Mouse (Mus musculus): Measurements from ENCODE around the gene Tnfrsf13c. TPM values are rescaled to one million over a fixed set of nuclear protein-coding genes. Genes with fewer than 3 reads are reported as not detected.

The Tnfrsf13c gene
- polyA plus RNA-seq, 1 experiment from 2014 or later, result 0.12 TPM

DNA sequence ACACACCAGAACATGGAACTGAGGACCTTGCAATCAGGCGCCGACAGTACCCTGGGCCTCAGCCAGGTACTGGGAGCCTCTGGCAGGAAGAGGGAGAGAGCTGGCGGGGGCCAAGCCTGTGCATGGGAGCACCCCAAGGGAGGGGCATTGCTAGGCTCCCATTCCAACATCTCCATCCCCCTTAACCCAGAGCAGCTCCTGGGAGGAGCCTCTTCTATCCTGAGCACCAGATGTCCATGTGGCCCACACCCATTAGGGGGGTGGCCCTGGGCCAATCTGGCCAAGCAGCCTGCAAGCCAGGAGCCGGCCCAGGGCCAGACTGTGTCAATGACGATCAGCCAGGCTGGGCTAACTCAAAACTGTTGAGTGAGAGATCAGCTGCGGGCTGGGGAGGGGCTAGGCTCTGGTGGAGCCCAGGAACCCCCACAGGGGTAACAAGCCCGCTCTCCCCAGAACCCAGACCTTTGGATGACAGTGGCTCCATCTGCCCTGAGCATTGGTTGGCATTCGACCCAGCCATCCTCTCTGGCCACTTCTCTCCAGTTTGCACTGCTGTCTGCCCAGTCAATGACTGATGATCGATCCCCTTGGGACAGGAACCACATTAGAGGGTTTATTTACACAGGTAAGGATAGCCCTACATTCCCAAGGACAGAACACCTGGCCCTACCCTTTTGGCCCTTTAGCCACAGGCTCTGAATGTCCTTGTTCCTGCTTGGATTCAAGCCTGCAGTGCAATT lies 17.6 kb downstream of the Tnfrsf13c start:
- Histone ChIP-seq H3K27me3 (peaks cover 68% of the 10 kb centered on the region), H3K27ac (no peak overlapping the region), H3K9me3 (no peaks in the 10 kb centered on the region), H3K4me1 (peaks cover 15% of the 10 kb centered on the region), H3K36me3 (peaks cover 44% of the 10 kb centered on the region), H3K9ac (no peak overlapping the region), H3K4me2 (no peak overlapping the region), H3K4me3 (no peak overlapping the region)
- 40% methylated on average over 9 of the region's 9 CpGs for WGBS
- peak; percentile 72 for ATAC-seq (ENCODE audit: borderline replicate concordance, extremely low read depth, low FRiP score, low TSS enrichment)

DNA sequence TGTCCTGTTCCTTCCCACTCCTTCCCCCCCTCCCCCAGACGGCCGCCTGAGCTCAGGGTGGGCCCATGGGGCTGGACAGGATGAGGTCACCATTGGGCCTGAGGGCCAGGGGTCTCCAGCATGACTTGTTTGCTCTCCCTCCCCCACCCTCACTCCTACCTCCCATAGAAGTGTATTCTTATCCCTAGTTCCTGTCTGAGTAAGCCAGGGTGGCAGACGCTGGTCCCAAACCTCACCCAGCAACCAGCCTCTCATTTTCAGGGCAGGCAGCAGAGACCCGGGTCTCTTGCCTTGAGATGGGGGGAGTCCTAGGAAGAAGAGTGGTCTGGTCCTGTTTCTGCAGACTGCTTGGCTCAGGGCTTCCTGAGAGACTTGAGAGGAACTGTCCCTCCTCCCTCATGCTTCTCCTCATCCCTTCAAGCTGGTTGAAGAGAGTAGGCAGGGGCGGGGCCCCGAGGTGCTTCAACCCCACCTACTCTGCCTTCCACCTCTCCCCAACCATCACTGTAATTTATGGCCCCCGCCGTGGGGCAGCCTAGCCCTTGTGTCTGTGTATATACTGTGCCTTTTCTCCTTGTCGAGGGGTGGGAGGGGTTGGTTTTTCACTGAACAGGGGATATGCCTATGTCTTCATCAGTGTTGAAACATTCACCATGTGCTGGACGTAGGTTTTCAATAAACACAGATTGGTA lies 19.3 kb downstream of the Tnfrsf13c start:
- peaks cover 13% of the 10 kb centered on the region for H3K4me1 ChIP-seq
- H3K9ac ChIP-seq, result no peak overlapping the region
- peaks cover 56% of the 10 kb centered on the region for H3K36me3 ChIP-seq
- H3K4me3 ChIP-seq, result no peak overlapping the region
- 59% methylated on average over 10 of the region's 10 CpGs for WGBS
- no peak overlapping the region for H3K4me2 ChIP-seq
- ATAC-seq (ENCODE audit: borderline replicate concordance, extremely low read depth, low FRiP score, low TSS enrichment), result no peak
- H3K9me3 ChIP-seq, result no peaks in the 10 kb centered on the region
- H3K27ac ChIP-seq, result no peak overlapping the region
- peaks cover 51% of the 10 kb centered on the region for H3K27me3 ChIP-seq

DNA sequence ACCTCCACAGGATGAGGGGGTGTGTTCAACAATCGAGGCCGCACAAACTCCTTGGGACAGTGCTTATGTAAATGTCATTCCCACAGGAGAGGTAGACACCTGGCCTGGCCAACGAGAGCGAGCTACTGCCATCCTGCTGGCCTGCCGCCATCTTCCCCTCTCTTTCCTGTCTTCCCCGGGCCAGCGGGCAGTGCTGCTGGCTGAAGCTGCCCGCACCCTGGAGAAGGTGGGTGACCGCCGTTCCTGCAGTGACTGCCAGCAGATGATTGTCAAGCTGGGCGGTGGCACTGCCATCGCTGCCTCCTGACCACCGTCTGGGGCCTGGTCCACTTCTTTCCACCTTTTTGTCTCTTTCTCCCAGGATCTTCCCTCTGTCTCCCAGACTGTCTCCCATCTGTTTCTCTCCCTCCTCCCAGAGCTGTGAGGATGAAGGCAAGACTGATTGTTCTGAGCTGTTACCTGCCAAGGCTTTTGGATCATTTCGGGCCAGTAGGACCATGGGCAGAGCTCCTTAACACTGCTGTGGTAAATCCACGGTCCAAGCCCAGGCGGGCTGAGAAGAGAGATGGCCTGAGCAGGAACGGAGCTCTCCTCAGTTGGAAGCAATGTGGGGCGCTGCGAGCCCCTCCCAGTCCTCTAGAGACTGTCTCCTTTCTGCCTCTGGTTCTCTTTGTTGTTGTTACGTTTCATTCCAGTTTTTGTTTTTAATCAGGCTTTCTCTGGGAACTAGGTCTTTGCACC lies 20.4 kb downstream of the Tnfrsf13c start:
- Histone ChIP-seq H3K27me3 (peaks cover 41% of the 10 kb centered on the region), H3K4me1 (peaks cover 13% of the 10 kb centered on the region), H3K27ac (no peak overlapping the region), H3K9ac (no peak overlapping the region), H3K4me2 (no peak overlapping the region), H3K9me3 (no peaks in the 10 kb centered on the region), H3K36me3 (peaks cover 67% of the 10 kb centered on the region), H3K4me3 (no peak overlapping the region)
- ATAC-seq (ENCODE audit: borderline replicate concordance, extremely low read depth, low FRiP score, low TSS enrichment), result no peak
- 86% methylated on average over 20 of the region's 20 CpGs for WGBS

DNA sequence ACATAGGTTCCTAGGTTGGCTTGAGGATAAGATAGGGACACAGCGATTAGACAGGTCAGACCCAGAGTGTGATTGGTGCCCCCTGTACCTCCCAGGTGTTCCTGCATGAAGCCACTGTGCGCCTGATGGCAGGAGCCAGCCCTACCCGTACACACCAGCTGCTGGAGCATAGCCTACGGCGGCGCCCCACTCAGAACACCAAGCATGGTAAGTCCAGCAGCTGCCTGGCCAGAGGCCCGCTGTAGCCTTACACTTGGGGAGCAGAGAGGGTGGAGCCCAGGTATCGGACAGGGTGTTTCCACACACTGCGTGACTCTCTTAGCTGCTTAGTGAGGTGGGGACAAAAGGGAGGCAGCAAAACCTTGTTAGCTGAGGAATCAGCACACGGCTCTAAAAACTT lies 21.1 kb downstream of the Tnfrsf13c start:
- no peak overlapping the region for H3K9ac ChIP-seq
- WGBS, result 89% methylated on average over 10 of the region's 10 CpGs
- H3K4me3 ChIP-seq, result no peak overlapping the region
- no peaks in the 10 kb centered on the region for H3K9me3 ChIP-seq
- H3K4me2 ChIP-seq, result no peak overlapping the region
- H3K27me3 ChIP-seq, result peaks cover 34% of the 10 kb centered on the region
- no peak for ATAC-seq (ENCODE audit: borderline replicate concordance, extremely low read depth, low FRiP score, low TSS enrichment)
- peaks cover 13% of the 10 kb centered on the region for H3K4me1 ChIP-seq
- H3K27ac ChIP-seq, result no peak overlapping the region
- H3K36me3 ChIP-seq, result peaks cover 73% of the 10 kb centered on the region

DNA sequence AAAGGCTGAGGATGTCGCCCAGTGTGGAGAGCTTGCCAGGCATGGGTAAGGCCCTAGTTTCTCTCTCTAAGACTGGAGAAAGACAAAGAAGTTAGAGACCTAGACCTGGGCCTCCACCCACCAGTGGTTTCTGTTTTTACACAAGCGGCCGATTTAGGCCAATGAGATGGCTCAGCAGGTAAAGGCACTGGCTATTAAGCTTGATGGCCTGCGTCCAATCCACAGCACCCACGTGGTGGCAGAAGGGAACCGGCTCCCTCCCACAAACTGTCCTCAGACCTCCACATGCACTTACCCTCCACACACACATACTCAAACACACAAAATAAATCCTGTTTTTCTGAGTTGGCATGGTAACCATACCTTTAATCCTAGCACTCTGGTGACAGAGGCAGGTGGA lies 22.1 kb downstream of the Tnfrsf13c start:
- ATAC-seq (ENCODE audit: borderline replicate concordance, extremely low read depth, low FRiP score, low TSS enrichment), result no peak
- WGBS, result 91% methylated on average over 6 of the region's 6 CpGs
- no peak overlapping the region for H3K27ac ChIP-seq

DNA sequence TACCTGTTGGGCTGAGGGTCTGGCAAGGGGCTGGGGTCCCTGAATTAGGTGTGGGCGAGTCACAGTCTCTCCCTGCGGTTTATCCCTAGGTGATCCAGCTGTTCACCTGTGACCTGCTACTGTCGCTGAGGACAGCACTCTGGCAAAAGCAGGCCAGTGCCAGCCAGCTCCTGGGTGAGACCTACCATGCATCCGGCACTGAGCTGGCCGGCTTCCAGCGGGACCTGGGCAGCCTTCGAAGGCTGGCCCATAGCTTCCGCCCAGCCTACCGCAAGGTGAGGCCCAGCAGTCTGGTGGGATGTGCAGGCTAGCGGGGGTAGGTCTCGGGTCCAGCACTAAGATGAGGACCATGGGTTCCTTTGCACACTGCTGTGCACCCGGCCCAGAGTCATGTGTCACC lies 24.6 kb downstream of the Tnfrsf13c start:
- H3K4me1 ChIP-seq, result no peaks in the 10 kb centered on the region
- H3K9ac ChIP-seq, result no peak overlapping the region
- H3K9me3 ChIP-seq, result no peaks in the 10 kb centered on the region
- H3K36me3 ChIP-seq, result peaks cover 93% of the 10 kb centered on the region
- 0 out of 2 replicates have a peak, but pooled peaks have one; percentile 20 for ATAC-seq (ENCODE audit: borderline replicate concordance, extremely low read depth, low FRiP score, low TSS enrichment)
- no peaks in the 10 kb centered on the region for H3K27me3 ChIP-seq
- H3K4me2 ChIP-seq, result no peak overlapping the region
- no peak overlapping the region for H3K4me3 ChIP-seq
- no peak overlapping the region for H3K27ac ChIP-seq
- 88% methylated on average over 12 of the region's 12 CpGs for WGBS

More for the DNA sequence above, 22.1 kb downstream of the Tnfrsf13c start:
- H3K9me3 ChIP-seq, result no peaks in the 10 kb centered on the region
- H3K27me3 ChIP-seq, result peaks cover 24% of the 10 kb centered on the region
- no peak overlapping the region for H3K4me2 ChIP-seq
- H3K4me1 ChIP-seq, result peaks cover 11% of the 10 kb centered on the region
- no peak overlapping the region for H3K4me3 ChIP-seq
- H3K36me3 ChIP-seq, result peaks cover 83% of the 10 kb centered on the region
- H3K9ac ChIP-seq, result no peak overlapping the region

DNA sequence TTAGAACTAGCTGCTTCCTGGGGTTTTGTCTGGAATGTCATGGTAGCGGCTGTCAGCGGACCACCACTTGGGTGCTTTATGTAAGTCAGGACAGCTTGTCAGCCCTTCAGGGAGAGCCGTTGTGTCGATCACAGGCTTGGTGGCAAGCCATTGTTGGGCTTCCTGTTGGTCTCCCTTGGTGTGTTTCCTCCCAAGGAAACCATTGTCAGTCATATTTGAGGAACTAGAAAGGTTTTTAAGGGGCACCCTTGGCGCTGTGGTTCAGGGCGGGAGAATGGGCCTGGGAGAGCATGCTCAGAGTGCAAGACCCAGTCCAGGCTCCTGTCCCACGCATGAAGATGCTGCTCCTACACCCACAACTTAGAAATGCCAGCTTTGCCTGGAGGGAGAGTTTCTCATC lies 25.8 kb downstream of the Tnfrsf13c start:
- Histone ChIP-seq H3K9ac (no peak overlapping the region), H3K27ac (no peak overlapping the region), H3K4me3 (no peak overlapping the region), H3K9me3 (no peaks in the 10 kb centered on the region), H3K36me3 (peaks cover 93% of the 10 kb centered on the region), H3K4me2 (no peak overlapping the region), H3K27me3 (no peaks in the 10 kb centered on the region), H3K4me1 (no peaks in the 10 kb centered on the region)
- no peak for ATAC-seq (ENCODE audit: borderline replicate concordance, extremely low read depth, low FRiP score, low TSS enrichment)
- WGBS, result 88% methylated on average over 7 of the region's 7 CpGs

DNA sequence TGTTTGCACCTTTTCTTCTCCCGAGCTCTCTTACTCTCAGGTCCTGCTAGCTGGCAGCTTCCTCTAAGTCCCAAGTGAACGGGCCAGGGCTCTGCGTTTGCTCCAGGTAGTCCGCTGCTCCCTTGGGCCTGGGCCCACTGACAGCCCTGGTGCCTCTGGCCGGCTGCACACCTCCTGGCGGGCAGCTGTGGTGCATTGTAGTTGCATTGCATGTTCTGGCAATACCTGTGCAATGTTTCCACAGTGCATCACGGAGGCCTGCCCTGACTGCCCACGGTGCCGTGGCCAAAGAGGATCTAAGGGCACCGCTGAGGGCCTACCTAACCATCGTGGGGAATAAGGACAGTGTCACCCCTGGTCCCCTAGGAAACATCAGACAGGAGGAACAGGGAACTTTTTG lies 26.2 kb downstream of the Tnfrsf13c start:
- no peaks in the 10 kb centered on the region for H3K9me3 ChIP-seq
- no peak overlapping the region for H3K4me3 ChIP-seq
- no peak for ATAC-seq (ENCODE audit: borderline replicate concordance, extremely low read depth, low FRiP score, low TSS enrichment)
- H3K27me3 ChIP-seq, result no peaks in the 10 kb centered on the region
- H3K27ac ChIP-seq, result no peak overlapping the region
- H3K36me3 ChIP-seq, result peaks cover 93% of the 10 kb centered on the region
- no peak overlapping the region for H3K9ac ChIP-seq
- no peaks in the 10 kb centered on the region for H3K4me1 ChIP-seq
- H3K4me2 ChIP-seq, result no peak overlapping the region
- WGBS, result 94% methylated on average over 11 of the region's 11 CpGs

DNA sequence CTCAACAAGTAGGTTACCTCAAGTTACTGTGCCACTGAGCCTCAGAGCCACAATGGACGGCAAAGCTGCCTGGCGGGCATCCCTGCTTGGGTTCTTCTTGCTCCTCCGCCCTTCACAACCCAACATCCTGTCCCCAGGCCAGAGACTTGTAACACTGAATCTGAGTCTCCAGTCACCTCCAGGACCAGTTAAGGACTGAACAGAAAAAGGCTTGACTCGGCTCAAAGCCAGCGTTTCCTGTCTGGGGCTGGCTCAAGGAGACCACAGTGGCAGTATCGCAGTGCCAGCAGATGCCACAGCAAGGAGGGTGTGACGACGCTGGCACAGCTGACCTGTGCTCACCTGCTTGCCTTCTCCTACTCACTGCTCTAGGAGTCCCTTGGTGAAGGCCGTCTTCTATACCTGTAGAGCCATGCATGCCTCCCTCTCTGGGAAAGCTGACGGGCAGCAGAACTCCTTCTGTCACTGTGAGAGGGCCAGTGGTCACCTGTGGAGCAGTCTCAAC lies 26.9 kb downstream of the Tnfrsf13c start:
- no peak for ATAC-seq (ENCODE audit: borderline replicate concordance, extremely low read depth, low FRiP score, low TSS enrichment)
- H3K9me3 ChIP-seq, result no peaks in the 10 kb centered on the region
- no peaks in the 10 kb centered on the region for H3K27me3 ChIP-seq
- 95% methylated on average over 10 of the region's 10 CpGs for WGBS
- H3K27ac ChIP-seq, result no peak overlapping the region
- no peak overlapping the region for H3K9ac ChIP-seq
- H3K4me2 ChIP-seq, result no peak overlapping the region
- no peaks in the 10 kb centered on the region for H3K4me1 ChIP-seq
- no peak overlapping the region for H3K4me3 ChIP-seq
- H3K36me3 ChIP-seq, result peaks cover 95% of the 10 kb centered on the region

DNA sequence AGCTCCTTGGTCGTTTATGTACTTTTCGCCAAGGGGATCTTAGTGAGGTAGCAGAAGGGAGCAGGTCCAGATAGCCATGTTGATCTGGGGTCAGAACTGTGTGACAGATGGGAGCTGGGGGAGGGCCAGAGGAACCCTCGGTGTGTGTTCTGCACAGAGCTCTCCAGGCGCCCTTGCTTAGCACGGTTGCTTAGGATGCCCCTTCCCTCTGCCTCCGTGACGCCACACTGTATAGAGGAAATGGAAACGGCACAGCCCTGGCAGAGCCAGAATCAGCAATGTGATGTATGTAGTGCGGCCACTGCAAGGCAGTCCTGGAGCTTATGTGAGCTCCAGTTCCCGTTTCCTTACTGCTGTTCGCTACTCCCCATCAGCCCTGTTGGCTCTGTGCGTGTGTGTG lies 27.9 kb downstream of the Tnfrsf13c start:
- Histone ChIP-seq H3K4me2 (no peak overlapping the region), H3K9me3 (no peaks in the 10 kb centered on the region), H3K27me3 (no peaks in the 10 kb centered on the region), H3K9ac (no peak overlapping the region), H3K27ac (no peak overlapping the region), H3K36me3 (peaks cover 95% of the 10 kb centered on the region), H3K4me3 (no peak overlapping the region), H3K4me1 (no peaks in the 10 kb centered on the region)
- no peak for ATAC-seq (ENCODE audit: borderline replicate concordance, extremely low read depth, low FRiP score, low TSS enrichment)
- 85% methylated on average over 12 of the region's 12 CpGs for whole genome bisulfite sequencing

DNA sequence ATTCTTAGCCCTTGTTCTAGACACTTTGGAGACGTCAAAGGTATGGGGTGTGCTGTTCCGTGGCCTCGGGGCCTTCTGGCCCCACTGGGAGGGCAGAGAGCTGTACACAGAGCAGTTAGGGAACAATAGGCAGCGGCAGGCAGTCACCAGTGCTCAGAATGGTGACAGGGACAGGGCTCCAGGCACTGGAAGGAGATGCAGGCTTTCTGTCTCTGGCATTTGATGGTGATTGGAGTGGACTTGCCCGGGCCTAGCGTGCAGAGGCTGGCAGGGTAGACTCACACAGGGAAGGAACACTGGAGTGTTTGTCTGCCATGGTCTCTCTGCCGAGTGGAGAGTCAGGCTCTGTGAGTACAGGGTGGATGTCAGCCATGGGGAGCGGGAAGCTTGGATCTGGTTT lies 31.6 kb downstream of the Tnfrsf13c start:
- H3K4me1 ChIP-seq, result no peaks in the 10 kb centered on the region
- no peak overlapping the region for H3K4me2 ChIP-seq
- peaks cover 86% of the 10 kb centered on the region for H3K36me3 ChIP-seq
- no peak overlapping the region for H3K4me3 ChIP-seq
- no peak for ATAC-seq (ENCODE audit: borderline replicate concordance, extremely low read depth, low FRiP score, low TSS enrichment)
- no peaks in the 10 kb centered on the region for H3K9me3 ChIP-seq
- no peak overlapping the region for H3K27ac ChIP-seq
- WGBS, result 89% methylated on average over 8 of the region's 8 CpGs
- no peak overlapping the region for H3K9ac ChIP-seq
- no peaks in the 10 kb centered on the region for H3K27me3 ChIP-seq

Data from lung, embryonic 15.5 days (tissue).